Mouse (Mus musculus): ENCODE measurements around the gene Kif4. TPM values are rescaled to one million over a fixed set of nuclear protein-coding genes. Genes with fewer than 3 reads are reported as not detected.

Gene Kif4
- polyA plus RNA-seq (2015; fragmentation: Nextera tagmentation; extraction: Ambion mirVana) = 1.0 and 1.6 TPM in 2 replicates

GRCm38 (mm10) chrX:100625546-100625801, at the start of gene Kif4:
Gene Kif4 (plus strand): TSS chrX:100625737.
- WGBS = 13% methylated on average over 3 of the region's 3 CpGs
- Histone ChIP-seq H3K27me3 (replicated peaks; ENCODE audit: insufficient read depth, low read length) (no peaks in the 10 kb centered on the region), H3K9ac (replicated peaks; ENCODE audit: low read depth) (peak within 1 kb of the TSS; percentile 43; the same call in 1 of the 2 replicates), H3K4me3 (ENCODE audit: low read depth, low read length) (peak within 1 kb of the TSS; percentile 52), H3K9me3 (ENCODE audit: low read length) (no peaks in the 10 kb centered on the region), H3K27ac (ENCODE audit: low read length) (peak within 1 kb of the TSS; percentile 78; the same call in 1 of the 2 replicates), H3K36me3 (ENCODE audit: insufficient read depth, low read length) (no peaks in the 10 kb centered on the region), H3K4me1 (ENCODE audit: insufficient read depth, low read depth, low read length) (no peaks in the 10 kb centered on the region), H3K4me2 (replicated peaks; ENCODE audit: low read depth, low read length) (peak within 1 kb of the TSS; percentile 79)
- no peak for DNase-seq (ENCODE audit: low spot score)
- ATAC-seq = no peak
- TF ChIP-seq EP300 (IDR thresholded peaks at IDR 0.05) (no peak), CTCF (IDR thresholded peaks at IDR 0.05) (no peak)

- no peak for TF ChIP-seq CTCF (IDR thresholded peaks at IDR 0.05)
- TF ChIP-seq EP300 (IDR thresholded peaks at IDR 0.05) = no peak
- no peak within 1 kb of the TSS for H3K27ac ChIP-seq (ENCODE audit: low read length)
- WGBS = 44% methylated on average over 4 of the region's 4 CpGs
- H3K4me3 ChIP-seq (ENCODE audit: low read depth, low read length) = no peak within 1 kb of the TSS
- H3K27me3 ChIP-seq (replicated peaks; ENCODE audit: insufficient read depth, low read length) = no peaks in the 10 kb centered on the region
- no peak for DNase-seq (ENCODE audit: low spot score)
- no peaks in the 10 kb centered on the region for H3K4me1 ChIP-seq (ENCODE audit: insufficient read depth, low read depth, low read length)
- H3K4me2 ChIP-seq (replicated peaks; ENCODE audit: low read depth, low read length) = no peak within 1 kb of the TSS
- ATAC-seq = no peak
- no peaks in the 10 kb centered on the region for H3K36me3 ChIP-seq (ENCODE audit: insufficient read depth, low read length)
- no peaks in the 10 kb centered on the region for H3K9me3 ChIP-seq (ENCODE audit: low read length)
- no peak within 1 kb of the TSS for H3K9ac ChIP-seq (replicated peaks; ENCODE audit: low read depth)
Measured at GRCm38 (mm10) chrX:100594791-100595190, 30.7 kb upstream of the Kif4 start, which contains the start of gene P2ry4. Gene P2ry4 (minus strand): TSS chrX:100594869.

- H3K9ac ChIP-seq (replicated peaks; ENCODE audit: low read depth) = no peak overlapping the region
- no peak overlapping the region for H3K27ac ChIP-seq (ENCODE audit: low read length)
- no peak overlapping the region for H3K4me2 ChIP-seq (replicated peaks; ENCODE audit: low read depth, low read length)
- no peaks in the 10 kb centered on the region for H3K9me3 ChIP-seq (ENCODE audit: low read length)
- 26% methylated on average over 5 of the region's 5 CpGs for WGBS
- peak; percentile 68 for DNase-seq (ENCODE audit: low spot score)
- no peak overlapping the region for H3K4me3 ChIP-seq (ENCODE audit: low read depth, low read length)
- peak; percentile 59; the same call in 1 of the 2 replicates for ATAC-seq
- no peaks in the 10 kb centered on the region for H3K4me1 ChIP-seq (ENCODE audit: insufficient read depth, low read depth, low read length)
- no peaks in the 10 kb centered on the region for H3K36me3 ChIP-seq (ENCODE audit: insufficient read depth, low read length)
- H3K27me3 ChIP-seq (replicated peaks; ENCODE audit: insufficient read depth, low read length) = no peaks in the 10 kb centered on the region
- TF ChIP-seq CTCF (IDR thresholded peaks at IDR 0.05) (peak; percentile 70), EP300 (IDR thresholded peaks at IDR 0.05) (no peak)
Measured at GRCm38 (mm10) chrX:100597439-100597838, 28.1 kb upstream of the Kif4 start.

- Histone ChIP-seq H3K9me3 (ENCODE audit: low read length) (no peaks in the 10 kb centered on the region), H3K36me3 (ENCODE audit: insufficient read depth, low read length) (no peaks in the 10 kb centered on the region), H3K4me3 (ENCODE audit: low read depth, low read length) (no peak overlapping the region), H3K9ac (replicated peaks; ENCODE audit: low read depth) (no peak overlapping the region), H3K27ac (ENCODE audit: low read length) (no peak overlapping the region), H3K4me2 (replicated peaks; ENCODE audit: low read depth, low read length) (no peak overlapping the region), H3K4me1 (ENCODE audit: insufficient read depth, low read depth, low read length) (no peaks in the 10 kb centered on the region), H3K27me3 (replicated peaks; ENCODE audit: insufficient read depth, low read length) (no peaks in the 10 kb centered on the region)
- no peak for ATAC-seq
- TF ChIP-seq CTCF (IDR thresholded peaks at IDR 0.05) (no peak), EP300 (IDR thresholded peaks at IDR 0.05) (no peak)
- 59% methylated on average over 4 of the region's 4 CpGs for WGBS
- no peak for DNase-seq (ENCODE audit: low spot score)
Measured at GRCm38 (mm10) chrX:100599755-100600154, 25.8 kb upstream of the Kif4 start.

- 70% methylated on average over 1 of the region's 1 CpGs for WGBS
- H3K27me3 ChIP-seq (replicated peaks; ENCODE audit: insufficient read depth, low read length) = no peaks in the 10 kb centered on the region
- H3K36me3 ChIP-seq (ENCODE audit: insufficient read depth, low read length) = no peaks in the 10 kb centered on the region
- H3K4me1 ChIP-seq (ENCODE audit: insufficient read depth, low read depth, low read length) = no peaks in the 10 kb centered on the region
- H3K9ac ChIP-seq (replicated peaks; ENCODE audit: low read depth) = no peak within 1 kb of the TSS
- H3K4me2 ChIP-seq (replicated peaks; ENCODE audit: low read depth, low read length) = no peak within 1 kb of the TSS
- no peak for ATAC-seq
- H3K4me3 ChIP-seq (ENCODE audit: low read depth, low read length) = no peak within 1 kb of the TSS
- H3K27ac ChIP-seq (ENCODE audit: low read length) = no peak within 1 kb of the TSS
- no peaks in the 10 kb centered on the region for H3K9me3 ChIP-seq (ENCODE audit: low read length)
- TF ChIP-seq EP300 (IDR thresholded peaks at IDR 0.05) (no peak), CTCF (IDR thresholded peaks at IDR 0.05) (no peak)
- no peak for DNase-seq (ENCODE audit: low spot score)
Measured at GRCm38 (mm10) chrX:100605314-100605713, 20.2 kb upstream of the Kif4 start, which contains the start of gene Arr3. Gene Arr3 (plus strand): TSS chrX:100605497.

- Histone ChIP-seq H3K27me3 (replicated peaks; ENCODE audit: insufficient read depth, low read length) (no peaks in the 10 kb centered on the region), H3K27ac (ENCODE audit: low read length) (no peak overlapping the region), H3K4me3 (ENCODE audit: low read depth, low read length) (no peak overlapping the region), H3K4me2 (replicated peaks; ENCODE audit: low read depth, low read length) (no peak overlapping the region), H3K36me3 (ENCODE audit: insufficient read depth, low read length) (no peaks in the 10 kb centered on the region), H3K9me3 (ENCODE audit: low read length) (no peaks in the 10 kb centered on the region), H3K4me1 (ENCODE audit: insufficient read depth, low read depth, low read length) (no peaks in the 10 kb centered on the region), H3K9ac (replicated peaks; ENCODE audit: low read depth) (no peak overlapping the region)
- TF ChIP-seq CTCF (IDR thresholded peaks at IDR 0.05) = no peak
- no peak for TF ChIP-seq EP300 (IDR thresholded peaks at IDR 0.05)
- DNase-seq (ENCODE audit: low spot score) = no peak
- WGBS = 44% methylated on average over 3 of the region's 3 CpGs
- ATAC-seq = no peak
Measured at GRCm38 (mm10) chrX:100618488-100618887, 7.0 kb upstream of the Kif4 start.

GRCm38 (mm10) chrX:100621366-100621765, 4.2 kb upstream of the Kif4 start:
- WGBS = 63% methylated on average over 2 of the region's 2 CpGs
- Histone ChIP-seq H3K4me2 (replicated peaks; ENCODE audit: low read depth, low read length) (no peak overlapping the region), H3K4me1 (ENCODE audit: insufficient read depth, low read depth, low read length) (no peaks in the 10 kb centered on the region), H3K9ac (replicated peaks; ENCODE audit: low read depth) (no peak overlapping the region), H3K27ac (ENCODE audit: low read length) (no peak overlapping the region), H3K4me3 (ENCODE audit: low read depth, low read length) (no peak overlapping the region), H3K27me3 (replicated peaks; ENCODE audit: insufficient read depth, low read length) (no peaks in the 10 kb centered on the region), H3K36me3 (ENCODE audit: insufficient read depth, low read length) (no peaks in the 10 kb centered on the region), H3K9me3 (ENCODE audit: low read length) (no peaks in the 10 kb centered on the region)
- ATAC-seq (no peak), DNase-seq (ENCODE audit: low spot score) (peak; percentile 36)
- TF ChIP-seq CTCF (IDR thresholded peaks at IDR 0.05) = peak; percentile 38
- TF ChIP-seq EP300 (IDR thresholded peaks at IDR 0.05) = no peak
